Mouse (Mus musculus): ENCODE data around the gene Ube2b. TPM values are rescaled to one million over a fixed set of nuclear protein-coding genes. Genes with fewer than 3 reads are reported as not detected.

Ube2b gene
- polyA plus RNA-seq, 1 experiment from 2014 or later: 127 TPM

- Histone ChIP-seq H3K27ac (ENCODE audit: low read depth) (no peak overlapping the region), H3K4me1 (ENCODE audit: insufficient read depth) (peaks cover 16% of the 10 kb centered on the region), H3K4me3 (ENCODE audit: low read depth, low read length) (no peak overlapping the region), H3K36me3 (replicated peaks; ENCODE audit: insufficient read depth, low read length) (no peaks in the 10 kb centered on the region), H3K4me2 (ENCODE audit: low read depth, low read length) (no peak overlapping the region), H3K9me3 (ENCODE audit: low read length) (no peaks in the 10 kb centered on the region), H3K27me3 (ENCODE audit: insufficient read depth, low read length) (no peaks in the 10 kb centered on the region), H3K9ac (replicated peaks) (no peak overlapping the region)
- TF ChIP-seq CTCF (IDR thresholded peaks at IDR 0.05; ENCODE audit: low read depth): no peak
- TF ChIP-seq EP300 (IDR thresholded peaks at IDR 0.05; ENCODE audit: low read depth): no peak
- DNase-seq (no peak), ATAC-seq (no peak; the same call in 1 of the 2 replicates)
- 47% methylated on average over 6 of the region's 6 CpGs for WGBS (ENCODE audit: insufficient replicate concordance)
Measured at GRCm38 (mm10) chr11:51943500-51943841, 57.1 kb downstream of the Ube2b start.

GRCm38 (mm10) chr11:51942602-51943499 lies 57.7 kb downstream of the Ube2b start:
- Histone ChIP-seq H3K4me3 (ENCODE audit: low read depth, low read length) (no peak overlapping the region), H3K9me3 (ENCODE audit: low read length) (no peaks in the 10 kb centered on the region), H3K36me3 (replicated peaks; ENCODE audit: insufficient read depth, low read length) (no peaks in the 10 kb centered on the region), H3K27me3 (ENCODE audit: insufficient read depth, low read length) (no peaks in the 10 kb centered on the region), H3K9ac (replicated peaks) (no peak overlapping the region), H3K4me2 (ENCODE audit: low read depth, low read length) (no peak overlapping the region), H3K4me1 (ENCODE audit: insufficient read depth) (peaks cover 21% of the 10 kb centered on the region), H3K27ac (ENCODE audit: low read depth) (no peak overlapping the region)
- WGBS (ENCODE audit: insufficient replicate concordance): 64% methylated on average over 15 of the region's 15 CpGs
- DNase-seq (peak; percentile 61), ATAC-seq (peak; percentile 23; the same call in 1 of the 2 replicates)
- TF ChIP-seq EP300 (IDR thresholded peaks at IDR 0.05; ENCODE audit: low read depth) (no peak), CTCF (IDR thresholded peaks at IDR 0.05; ENCODE audit: low read depth) (no peak)

GRCm38 (mm10) chr11:51940511-51940955 lies 60.0 kb downstream of the Ube2b start:
- Histone ChIP-seq H3K36me3 (replicated peaks; ENCODE audit: insufficient read depth, low read length) (no peaks in the 10 kb centered on the region), H3K4me1 (ENCODE audit: insufficient read depth) (peaks cover 26% of the 10 kb centered on the region), H3K27me3 (ENCODE audit: insufficient read depth, low read length) (no peaks in the 10 kb centered on the region), H3K9ac (replicated peaks) (no peak overlapping the region), H3K4me2 (ENCODE audit: low read depth, low read length) (no peak overlapping the region), H3K27ac (ENCODE audit: low read depth) (no peak overlapping the region), H3K4me3 (ENCODE audit: low read depth, low read length) (no peak overlapping the region), H3K9me3 (ENCODE audit: low read length) (no peaks in the 10 kb centered on the region)
- DNase-seq (no peak), ATAC-seq (no peak)
- 69% methylated on average over 13 of the region's 13 CpGs for WGBS (ENCODE audit: insufficient replicate concordance)
- TF ChIP-seq EP300 (IDR thresholded peaks at IDR 0.05; ENCODE audit: low read depth): no peak
- no peak for TF ChIP-seq CTCF (IDR thresholded peaks at IDR 0.05; ENCODE audit: low read depth)

GRCm38 (mm10) chr11:51939590-51939955 lies 61.0 kb downstream of the Ube2b start:
- no peaks in the 10 kb centered on the region for H3K9me3 ChIP-seq (ENCODE audit: low read length)
- H3K27ac ChIP-seq (ENCODE audit: low read depth): peak overlapping the region; percentile 87
- H3K4me1 ChIP-seq (ENCODE audit: insufficient read depth): peaks cover 26% of the 10 kb centered on the region
- H3K36me3 ChIP-seq (replicated peaks; ENCODE audit: insufficient read depth, low read length): no peaks in the 10 kb centered on the region
- H3K4me2 ChIP-seq (ENCODE audit: low read depth, low read length): no peak overlapping the region
- H3K4me3 ChIP-seq (ENCODE audit: low read depth, low read length): no peak overlapping the region
- ATAC-seq: no peak
- 67% methylated on average over 8 of the region's 8 CpGs for WGBS (ENCODE audit: insufficient replicate concordance)
- no peak overlapping the region for H3K9ac ChIP-seq (replicated peaks)
- TF ChIP-seq CTCF (IDR thresholded peaks at IDR 0.05; ENCODE audit: low read depth) (no peak), EP300 (IDR thresholded peaks at IDR 0.05; ENCODE audit: low read depth) (no peak)
- no peaks in the 10 kb centered on the region for H3K27me3 ChIP-seq (ENCODE audit: insufficient read depth, low read length)
- DNase-seq: no peak

GRCm38 (mm10) chr11:51938817-51939589 lies 61.6 kb downstream of the Ube2b start:
- TF ChIP-seq CTCF (IDR thresholded peaks at IDR 0.05; ENCODE audit: low read depth) (no peak), EP300 (IDR thresholded peaks at IDR 0.05; ENCODE audit: low read depth) (peak; percentile 7; the same call in 1 of the 2 replicates)
- WGBS (ENCODE audit: insufficient replicate concordance): 66% methylated on average over 12 of the region's 12 CpGs
- no peaks in the 10 kb centered on the region for H3K27me3 ChIP-seq (ENCODE audit: insufficient read depth, low read length)
- no peak overlapping the region for H3K4me2 ChIP-seq (ENCODE audit: low read depth, low read length)
- H3K4me1 ChIP-seq (ENCODE audit: insufficient read depth): peaks cover 26% of the 10 kb centered on the region
- H3K9me3 ChIP-seq (ENCODE audit: low read length): no peaks in the 10 kb centered on the region
- H3K36me3 ChIP-seq (replicated peaks; ENCODE audit: insufficient read depth, low read length): no peaks in the 10 kb centered on the region
- H3K9ac ChIP-seq (replicated peaks): no peak overlapping the region
- ATAC-seq (peak; percentile 56), DNase-seq (peak; percentile 47)
- no peak overlapping the region for H3K4me3 ChIP-seq (ENCODE audit: low read depth, low read length)
- peak overlapping the region; percentile 87 for H3K27ac ChIP-seq (ENCODE audit: low read depth)

GRCm38 (mm10) chr11:51937361-51937781 lies 63.2 kb downstream of the Ube2b start:
- no peak for DNase-seq
- Histone ChIP-seq H3K36me3 (replicated peaks; ENCODE audit: insufficient read depth, low read length) (no peaks in the 10 kb centered on the region), H3K4me1 (ENCODE audit: insufficient read depth) (peaks cover 26% of the 10 kb centered on the region), H3K9ac (replicated peaks) (no peak overlapping the region), H3K4me3 (ENCODE audit: low read depth, low read length) (no peak overlapping the region), H3K4me2 (ENCODE audit: low read depth, low read length) (no peak overlapping the region), H3K27ac (ENCODE audit: low read depth) (0 out of 2 replicates have a peak overlapping the region, but pooled peaks have one; percentile 7), H3K27me3 (ENCODE audit: insufficient read depth, low read length) (no peaks in the 10 kb centered on the region), H3K9me3 (ENCODE audit: low read length) (no peaks in the 10 kb centered on the region)
- ATAC-seq: peak; percentile 18; the same call in 1 of the 2 replicates
- TF ChIP-seq CTCF (IDR thresholded peaks at IDR 0.05; ENCODE audit: low read depth) (no peak), EP300 (IDR thresholded peaks at IDR 0.05; ENCODE audit: low read depth) (peak; percentile 12; the same call in 1 of the 2 replicates)
- 61% methylated on average over 6 of the region's 6 CpGs for WGBS (ENCODE audit: insufficient replicate concordance)
